Mouse (Mus musculus) liver, embryonic 11.5 days (tissue): ENCODE results near the gene Map10. TPM values are rescaled to one million over a fixed set of nuclear protein-coding genes. Genes with fewer than 3 reads are reported as not detected.

ENCODE experiments used
- ATAC-seq: fragments of 200-750 bp; cut with Nextera tagmentation; replicated peaks from 2 replicates; pipeline ENCODE4 v1.8.0; 2017; ENCODE audit warnings: moderate number of reproducible peaks, mild to moderate bottlenecking, moderate TSS enrichment, moderate library complexity; ENCODE audit not compliant: low FRiP score
- DNase-seq: peaks from one replicate; pipeline ENCODE4 v3.0.0-alpha.2; 2017; ENCODE audit warnings: low spot score
- H3K27ac ChIP-seq: fragments of 300-500 bp; sonication (generic); 2 replicates; pipeline ENCODE4 v1.5.1; 2014; ENCODE audit warnings: mild to moderate bottlenecking, low read depth, low read length, control low read depth
- H3K27me3 ChIP-seq: fragments of 300-500 bp; sonication (generic); replicated peaks from 2 replicates; pipeline ENCODE4 v1.6.1; 2014; ENCODE audit warnings: low read length, mixed read lengths; ENCODE audit not compliant: control insufficient read depth, insufficient read depth
- H3K36me3 ChIP-seq: fragments of 300-500 bp; sonication (generic); 2 replicates; pipeline ENCODE4 v1.6.1; 2014; ENCODE audit warnings: mild to moderate bottlenecking, low read length, moderate library complexity, mixed read lengths; ENCODE audit not compliant: control insufficient read depth, insufficient read depth
- H3K4me1 ChIP-seq: fragments of 300-500 bp; sonication (generic); replicated peaks from 2 replicates; pipeline ENCODE4 v1.6.1; 2014; ENCODE audit warnings: low read length, mixed read lengths; ENCODE audit not compliant: control insufficient read depth, insufficient read depth
- H3K4me2 ChIP-seq: fragments of 300-500 bp; sonication (generic); 2 replicates; pipeline ENCODE4 v1.6.1; 2014; ENCODE audit warnings: mild to moderate bottlenecking, control low read depth, moderate library complexity
- H3K4me3 ChIP-seq: fragments of 300-500 bp; sonication (generic); 2 replicates; pipeline ENCODE4 v1.5.1; 2014; ENCODE audit warnings: low read depth, low read length, control low read depth
- H3K9ac ChIP-seq: fragments of 300-500 bp; sonication (generic); 2 replicates; pipeline ENCODE4 v1.6.1; 2014; ENCODE audit warnings: low read depth, low read length, control low read depth
- H3K9me3 ChIP-seq: fragments of 300-500 bp; sonication (generic); 2 replicates; pipeline ENCODE4 v1.6.1; 2016; ENCODE audit warnings: low read length, inconsistent platforms, mixed read lengths; ENCODE audit not compliant: control insufficient read depth
- WGBS: fragments of 180-500 bp; shearing (Covaris S2); extraction: QIAGEN DNeasy Blood & Tissue Kit; methylation state at CpG from one replicate; pipeline ENCODE4 v1.1.7; 2014; 5-methylcytosine and 5-hydroxymethylcytosine counted together
- polyA plus RNA-seq: library from polyadenylated mRNA; unstranded; fragments of >200 nt; fragmentation: Nextera tagmentation; extraction: Ambion mirVana; gene quantifications from 2 replicates; pipeline ENCODE4 v1.2.1, GENCODE M21; 2014

The Map10 gene
- polyA plus RNA-seq, 1 experiment from 2014 or later, result 2.6 TPM

GRCm38 (mm10) chr8:125692447-125692846 is 22.8 kb downstream of the Map10 start:
- WGBS, result 58% methylated on average over 5 of the region's 5 CpGs
- DNase-seq, result no peak

GRCm38 (mm10) chr8:125693197-125693596 is 23.6 kb downstream of the Map10 start:
- H3K4me1 ChIP-seq, result no peaks in the 10 kb centered on the region
- no peak for DNase-seq
- no peaks in the 10 kb centered on the region for H3K27me3 ChIP-seq
- H3K4me2 ChIP-seq, result no peak overlapping the region
- H3K9me3 ChIP-seq, result no peaks in the 10 kb centered on the region
- no peak overlapping the region for H3K4me3 ChIP-seq
- WGBS, result 89% methylated on average over 3 of the region's 3 CpGs
- 0 out of 2 replicates have a peak, but pooled peaks have one; percentile 56 for ATAC-seq
- H3K36me3 ChIP-seq, result no peaks in the 10 kb centered on the region
- no peak overlapping the region for H3K27ac ChIP-seq
- no peak overlapping the region for H3K9ac ChIP-seq

More at GRCm38 (mm10) chr8:125692447-125692846, 22.8 kb downstream of the Map10 start:
- Histone ChIP-seq H3K4me2 (no peak overlapping the region), H3K9me3 (no peaks in the 10 kb centered on the region), H3K27me3 (no peaks in the 10 kb centered on the region), H3K9ac (no peak overlapping the region), H3K36me3 (no peaks in the 10 kb centered on the region), H3K4me3 (no peak overlapping the region), H3K4me1 (no peaks in the 10 kb centered on the region), H3K27ac (no peak overlapping the region)
- no peak for ATAC-seq

GRCm38 (mm10) chr8:125695951-125696350 is 26.3 kb downstream of the Map10 start:
- no peak for ATAC-seq
- no peaks in the 10 kb centered on the region for H3K9me3 ChIP-seq
- H3K27ac ChIP-seq, result no peak overlapping the region
- no peak overlapping the region for H3K4me3 ChIP-seq
- DNase-seq, result no peak
- H3K36me3 ChIP-seq, result no peaks in the 10 kb centered on the region
- no peaks in the 10 kb centered on the region for H3K27me3 ChIP-seq
- no peaks in the 10 kb centered on the region for H3K4me1 ChIP-seq
- H3K9ac ChIP-seq, result no peak overlapping the region
- no peak overlapping the region for H3K4me2 ChIP-seq
- WGBS, result 88% methylated on average over 6 of the region's 6 CpGs

DNA sequence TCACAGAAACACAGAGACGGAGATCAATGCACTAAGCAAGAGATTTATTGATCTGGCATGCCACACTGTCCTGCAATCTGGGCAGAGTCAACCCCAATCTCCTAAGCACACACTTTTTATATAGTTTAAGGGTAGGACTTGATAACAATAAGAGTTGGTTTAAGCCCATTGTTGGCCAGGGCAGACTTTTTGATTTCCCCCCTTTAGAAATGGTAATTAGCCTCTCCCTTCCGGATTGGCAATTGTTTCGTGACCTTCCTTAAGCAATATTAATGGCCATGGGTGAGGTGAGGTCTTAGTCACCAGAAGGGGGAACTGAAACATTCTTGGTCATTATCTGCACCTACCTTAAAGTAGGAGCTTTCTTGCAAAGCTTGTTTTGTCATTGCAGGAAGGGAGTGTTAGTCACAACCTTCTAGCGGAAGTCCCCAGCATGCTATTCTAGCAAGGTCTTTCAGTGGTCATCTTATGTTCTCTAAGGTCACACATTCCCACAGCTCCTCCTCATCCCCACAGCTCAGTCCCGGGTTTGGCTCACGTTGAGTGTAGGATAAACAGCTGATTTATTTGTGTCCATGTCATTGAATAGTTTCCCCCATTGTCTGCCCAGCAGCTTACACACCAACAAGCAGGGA is 29.9 kb downstream of the Map10 start:
- Histone ChIP-seq H3K4me1 (no peaks in the 10 kb centered on the region), H3K9ac (no peak overlapping the region), H3K9me3 (no peaks in the 10 kb centered on the region), H3K27ac (no peak overlapping the region), H3K4me3 (no peak overlapping the region), H3K4me2 (no peak overlapping the region), H3K36me3 (no peaks in the 10 kb centered on the region), H3K27me3 (no peaks in the 10 kb centered on the region)
- no peak for ATAC-seq
- no peak for DNase-seq
- 76% methylated on average over 6 of the region's 6 CpGs for WGBS

GRCm38 (mm10) chr8:125700407-125700806 is 30.8 kb downstream of the Map10 start:
- DNase-seq (no peak), ATAC-seq (no peak)
- Histone ChIP-seq H3K36me3 (no peaks in the 10 kb centered on the region), H3K27ac (no peak overlapping the region), H3K4me1 (no peaks in the 10 kb centered on the region), H3K4me2 (no peak overlapping the region), H3K9me3 (no peaks in the 10 kb centered on the region), H3K9ac (no peak overlapping the region), H3K4me3 (no peak overlapping the region), H3K27me3 (no peaks in the 10 kb centered on the region)
- 77% methylated on average over 7 of the region's 7 CpGs for WGBS

GRCm38 (mm10) chr8:125702868-125703473 is 33.4 kb downstream of the Map10 start:
- 86% methylated on average over 15 of the region's 15 CpGs for WGBS
- Histone ChIP-seq H3K4me2 (no peak overlapping the region), H3K4me3 (no peak overlapping the region), H3K27me3 (no peaks in the 10 kb centered on the region), H3K9me3 (no peaks in the 10 kb centered on the region), H3K36me3 (no peaks in the 10 kb centered on the region), H3K27ac (no peak overlapping the region), H3K4me1 (no peaks in the 10 kb centered on the region), H3K9ac (no peak overlapping the region)
- ATAC-seq (no peak), DNase-seq (no peak)

DNA sequence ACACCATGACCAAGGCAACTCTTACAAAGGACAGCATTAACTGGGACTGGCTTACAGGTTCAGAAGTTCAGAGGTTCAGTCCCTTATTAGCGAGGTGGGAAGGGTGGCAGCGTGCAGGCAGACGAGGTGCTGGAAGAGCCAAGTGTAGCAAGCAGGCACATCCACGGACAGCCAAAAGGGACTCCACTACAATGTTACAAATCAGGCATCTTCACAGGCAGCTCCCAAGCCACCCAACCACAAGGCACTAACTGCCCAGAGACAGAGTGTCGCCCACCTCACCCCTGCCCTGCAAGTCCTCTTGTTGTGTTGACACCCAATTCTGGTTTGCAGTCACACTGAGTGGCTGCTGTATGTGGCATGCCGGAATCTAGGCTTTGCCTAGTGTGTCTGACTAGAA is 34.8 kb downstream of the Map10 start:
- Histone ChIP-seq H3K4me2 (no peak overlapping the region), H3K36me3 (no peaks in the 10 kb centered on the region), H3K4me3 (no peak overlapping the region), H3K27ac (no peak overlapping the region), H3K9ac (no peak overlapping the region), H3K27me3 (no peaks in the 10 kb centered on the region), H3K4me1 (no peaks in the 10 kb centered on the region), H3K9me3 (no peaks in the 10 kb centered on the region)
- no peak for DNase-seq
- ATAC-seq, result no peak
- WGBS, result 85% methylated on average over 6 of the region's 6 CpGs

GRCm38 (mm10) chr8:125705816-125706215 is 36.2 kb downstream of the Map10 start:
- H3K27me3 ChIP-seq, result no peaks in the 10 kb centered on the region
- H3K9me3 ChIP-seq, result no peaks in the 10 kb centered on the region
- H3K27ac ChIP-seq, result no peak overlapping the region
- H3K4me2 ChIP-seq, result no peak overlapping the region
- no peak overlapping the region for H3K4me3 ChIP-seq
- H3K36me3 ChIP-seq, result no peaks in the 10 kb centered on the region
- no peak overlapping the region for H3K9ac ChIP-seq
- WGBS, result 85% methylated on average over 7 of the region's 7 CpGs
- no peaks in the 10 kb centered on the region for H3K4me1 ChIP-seq
- ATAC-seq (no peak), DNase-seq (no peak)

DNA sequence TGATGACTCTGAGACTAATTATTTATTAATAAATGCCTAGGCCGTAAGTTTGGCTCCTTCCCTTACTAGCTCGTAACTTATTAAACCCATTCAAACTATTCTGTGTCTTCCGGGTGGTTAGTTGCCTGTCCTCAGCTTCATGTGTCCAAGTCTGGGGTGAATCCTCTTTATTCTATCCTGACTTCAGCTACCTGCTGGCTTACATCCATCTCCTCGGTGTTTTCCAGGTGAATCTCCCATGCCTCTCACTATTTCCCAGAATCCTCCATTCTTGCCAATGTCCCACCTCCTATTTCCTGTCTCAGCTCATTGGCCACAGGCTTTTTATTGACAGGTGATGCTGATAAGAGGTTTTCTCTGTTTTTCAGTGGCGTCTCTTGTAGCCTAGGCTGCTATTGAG is 39.6 kb downstream of the Map10 start:
- WGBS, result 83% methylated on average over 5 of the region's 5 CpGs
- H3K4me1 ChIP-seq, result peaks cover 4% of the 10 kb centered on the region; the same call in 1 of the 2 replicates
- ATAC-seq (no peak), DNase-seq (no peak)
- no peaks in the 10 kb centered on the region for H3K36me3 ChIP-seq
- H3K27me3 ChIP-seq, result no peaks in the 10 kb centered on the region
- no peak overlapping the region for H3K4me3 ChIP-seq
- H3K9me3 ChIP-seq, result no peaks in the 10 kb centered on the region
- H3K27ac ChIP-seq, result no peak overlapping the region
- no peak overlapping the region for H3K4me2 ChIP-seq
- H3K9ac ChIP-seq, result no peak overlapping the region
